Mouse (Mus musculus) ovary, postnatal 10 days (tissue): ENCODE data around the gene Ring1.
A peak's percentile ranks its signal among the peaks of the same experiment; 100 is the strongest.

ENCODE experiments used
- DNase-seq: peaks from one replicate; pipeline ENCODE4 v3.0.0; 2022; ENCODE audit warnings: low spot score

Gene Ring1

GRCm38 (mm10) chr17:34024317-34024821 is at the start of gene Ring1:
Gene Ring1 (minus strand): TSS chr17:34024680.
- DNase-seq, result peak; percentile 83

DNA sequence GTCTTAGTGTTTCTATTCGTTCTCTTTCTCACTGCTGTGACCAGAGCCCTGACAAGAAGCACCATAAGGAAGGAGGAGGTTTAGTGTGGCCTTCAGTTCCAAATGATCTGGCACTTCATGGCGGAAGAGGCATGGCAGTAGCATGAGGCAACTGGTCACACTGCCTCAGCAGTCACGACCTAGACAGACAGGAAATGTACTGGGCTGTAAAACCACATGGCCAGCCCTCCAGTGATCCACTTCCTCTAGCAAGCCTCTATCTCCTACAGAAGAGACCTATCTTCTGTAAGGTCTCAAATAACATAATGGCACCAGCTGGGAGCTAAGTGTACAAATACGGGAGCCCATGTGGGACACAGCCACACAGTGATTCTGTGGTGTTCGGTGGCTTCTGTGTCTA is 47.6 kb upstream of the Ring1 start:
- DNase-seq, result no peak

GRCm38 (mm10) chr17:34068864-34069263 is 44.4 kb upstream of the Ring1 start:
- no peak for DNase-seq

DNA sequence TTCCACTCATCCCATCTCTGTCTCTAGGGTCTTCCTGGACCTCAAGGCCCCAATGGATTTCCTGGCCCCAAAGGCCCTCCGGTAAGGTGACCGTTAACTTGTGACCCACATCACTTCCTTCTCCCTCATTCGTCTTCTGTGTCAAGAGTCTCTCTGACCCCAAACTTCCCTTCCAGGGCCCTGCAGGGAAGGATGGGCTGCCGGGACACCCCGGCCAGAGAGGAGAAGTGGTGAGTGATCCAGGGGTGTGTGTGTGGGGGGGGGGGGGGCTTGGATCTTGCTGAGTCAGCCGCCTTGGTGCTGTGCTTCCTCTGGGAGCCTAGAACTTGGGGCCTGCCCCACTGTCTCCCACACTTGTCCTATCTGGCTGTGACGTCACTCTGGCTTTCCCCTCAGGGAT is 32.7 kb upstream of the Ring1 start:
- no peak for DNase-seq

GRCm38 (mm10) chr17:34047404-34048050 is 23.0 kb upstream of the Ring1 start:
- no peak for DNase-seq

DNA sequence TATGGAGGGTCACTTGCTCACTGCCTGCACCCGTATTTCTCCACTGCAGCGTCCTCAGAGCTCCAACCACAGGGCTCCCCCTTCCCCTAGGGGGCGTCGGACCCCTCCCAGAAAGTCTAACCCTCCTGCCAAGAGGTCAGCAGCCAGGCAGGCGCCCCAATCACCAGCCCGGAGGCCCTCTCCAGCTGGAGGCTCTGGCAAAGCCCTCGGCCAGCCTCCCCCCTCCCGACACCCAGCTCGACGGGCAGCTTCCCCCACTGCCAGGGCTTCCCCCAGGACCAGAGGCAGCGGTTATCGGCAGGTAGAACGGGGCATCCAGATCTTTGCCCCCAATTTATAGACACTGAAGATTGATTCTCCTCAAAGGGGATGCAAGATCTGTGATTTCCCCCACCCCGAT is 21.5 kb upstream of the Ring1 start:
- DNase-seq, result no peak

GRCm38 (mm10) chr17:34039562-34040450 is 15.3 kb upstream of the Ring1 start:
- no peak for DNase-seq

- DNase-seq, result no peak
Observed at GRCm38 (mm10) chr17:34038878-34039561, 14.5 kb upstream of the Ring1 start, which contains the start of gene Col11a2. Gene Col11a2 (plus strand): TSS chr17:34039437.

GRCm38 (mm10) chr17:34038440-34038839 is 14.0 kb upstream of the Ring1 start:
- no peak for DNase-seq

DNA sequence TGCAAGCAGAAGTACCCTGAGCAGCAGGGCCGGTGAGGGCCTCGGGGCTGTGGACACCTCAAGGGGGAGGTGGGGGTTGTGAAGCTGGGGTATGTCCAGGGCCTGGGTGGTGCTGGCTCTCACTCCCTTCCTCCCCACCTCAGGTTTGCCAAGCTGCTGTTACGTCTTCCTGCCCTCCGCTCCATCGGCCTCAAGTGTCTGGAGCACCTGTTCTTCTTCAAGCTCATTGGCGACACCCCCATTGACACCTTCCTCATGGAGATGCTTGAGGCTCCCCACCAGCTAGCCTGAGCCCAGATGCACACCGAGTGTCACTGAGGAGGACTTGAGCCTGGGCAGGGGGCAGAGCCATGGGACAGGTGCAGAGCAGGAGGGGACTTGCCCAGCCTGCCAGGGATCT is 12.8 kb upstream of the Ring1 start:
- no peak for DNase-seq

DNA sequence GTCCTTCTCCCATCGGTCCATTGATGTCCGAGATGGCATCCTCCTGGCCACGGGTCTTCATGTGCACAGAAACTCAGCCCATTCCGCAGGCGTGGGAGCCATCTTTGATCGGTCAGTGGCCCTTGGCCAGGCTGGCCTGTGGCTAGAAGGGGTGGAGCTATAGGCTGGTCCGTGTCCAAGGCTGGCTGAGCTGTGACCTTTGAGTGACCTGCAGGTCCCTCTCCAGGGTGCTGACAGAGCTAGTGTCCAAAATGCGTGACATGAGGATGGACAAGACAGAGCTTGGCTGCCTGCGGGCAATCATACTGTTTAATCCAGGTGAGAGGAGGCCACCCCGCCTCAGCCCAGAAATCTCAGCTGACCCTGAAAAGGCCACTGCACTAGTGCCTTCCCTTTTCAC is 12.2 kb upstream of the Ring1 start:
- no peak for DNase-seq

DNA sequence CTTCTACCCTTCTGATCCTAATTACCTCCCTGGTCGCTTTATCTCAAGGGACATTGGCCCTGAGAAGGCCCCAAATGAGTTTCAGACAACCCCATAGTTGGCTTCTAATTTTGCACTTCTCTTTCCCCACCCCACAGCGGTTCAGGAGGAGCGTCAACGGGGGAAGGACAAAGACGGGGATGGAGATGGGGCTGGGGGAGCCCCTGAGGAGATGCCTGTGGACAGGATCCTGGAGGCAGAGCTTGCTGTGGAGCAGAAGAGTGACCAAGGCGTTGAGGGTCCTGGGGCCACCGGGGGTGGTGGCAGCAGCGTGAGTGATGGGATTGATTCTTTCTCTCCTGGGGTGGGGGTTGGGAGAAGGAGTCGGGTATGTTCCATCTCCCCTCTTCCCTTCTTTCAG is 11.0 kb upstream of the Ring1 start:
- no peak for DNase-seq

- no peak for DNase-seq
Observed at GRCm38 (mm10) chr17:34034064-34034463, 9.6 kb upstream of the Ring1 start.

DNA sequence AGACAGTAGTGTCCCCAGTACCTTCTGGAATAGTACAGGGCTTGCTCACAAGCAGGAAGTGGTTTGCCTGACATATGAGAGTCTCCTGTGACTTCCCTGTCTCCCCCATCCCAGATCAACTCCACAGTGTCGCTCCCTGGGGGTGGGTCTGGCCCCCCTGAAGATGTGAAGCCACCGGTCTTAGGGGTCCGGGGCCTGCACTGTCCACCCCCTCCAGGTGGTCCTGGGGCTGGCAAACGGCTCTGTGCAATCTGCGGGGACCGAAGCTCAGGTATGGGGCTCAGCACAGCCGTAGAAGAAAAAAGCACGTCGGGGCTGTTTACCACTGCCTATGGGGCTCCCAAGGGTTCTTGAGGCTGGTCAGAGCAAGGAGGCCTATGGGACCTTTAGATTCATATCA is 9.0 kb upstream of the Ring1 start:
- no peak for DNase-seq

GRCm38 (mm10) chr17:34032806-34033205 is 8.3 kb upstream of the Ring1 start:
- DNase-seq, result no peak

- peak; percentile 37 for DNase-seq
Observed at GRCm38 (mm10) chr17:34032174-34032632, 7.7 kb upstream of the Ring1 start.

DNA sequence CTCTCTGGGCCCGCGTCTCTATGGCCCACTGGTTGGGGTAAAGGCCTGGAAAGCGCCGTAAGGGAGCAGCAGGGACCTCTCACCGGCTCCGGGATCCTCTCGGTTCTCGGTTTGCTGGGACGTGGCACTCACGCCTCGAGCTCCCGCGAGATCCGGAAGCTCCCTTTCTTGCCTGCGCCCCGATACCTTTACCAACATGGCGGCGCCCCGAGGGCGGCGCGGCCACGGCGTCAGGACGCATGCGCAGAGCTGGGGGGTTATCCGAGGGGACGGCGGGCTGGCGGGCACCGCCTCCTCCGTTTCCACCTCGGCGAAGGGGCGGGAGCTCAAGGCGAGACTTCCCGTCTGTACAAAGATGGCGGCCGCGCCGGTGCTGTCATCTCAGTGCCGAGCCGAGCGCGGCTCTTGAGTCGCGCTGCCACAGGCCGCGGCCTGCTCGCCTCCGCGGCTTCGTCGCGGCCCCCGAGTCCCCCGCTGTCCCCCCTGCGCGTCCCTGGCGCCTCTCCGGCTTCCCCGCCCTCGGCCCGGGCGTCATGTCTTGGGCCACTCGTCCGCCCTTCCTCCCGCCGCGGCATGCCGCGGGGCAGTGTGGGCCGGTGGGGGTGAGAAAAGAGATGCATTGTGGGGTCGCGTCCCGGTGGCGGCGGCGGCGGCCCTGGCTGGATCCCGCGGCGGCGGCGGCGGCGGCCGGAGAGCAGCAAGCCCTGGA is 7.1 kb upstream of the Ring1 start, which contains the start of the genes Slc39a7 and Rxrb:
Gene Slc39a7, minus strand, starts transcription at position 218 of the 709 bp plus-strand sequence.
Gene Rxrb, plus strand, starts transcription at position 348 of the 709 bp plus-strand sequence.
- DNase-seq, result peak; percentile 99

DNA sequence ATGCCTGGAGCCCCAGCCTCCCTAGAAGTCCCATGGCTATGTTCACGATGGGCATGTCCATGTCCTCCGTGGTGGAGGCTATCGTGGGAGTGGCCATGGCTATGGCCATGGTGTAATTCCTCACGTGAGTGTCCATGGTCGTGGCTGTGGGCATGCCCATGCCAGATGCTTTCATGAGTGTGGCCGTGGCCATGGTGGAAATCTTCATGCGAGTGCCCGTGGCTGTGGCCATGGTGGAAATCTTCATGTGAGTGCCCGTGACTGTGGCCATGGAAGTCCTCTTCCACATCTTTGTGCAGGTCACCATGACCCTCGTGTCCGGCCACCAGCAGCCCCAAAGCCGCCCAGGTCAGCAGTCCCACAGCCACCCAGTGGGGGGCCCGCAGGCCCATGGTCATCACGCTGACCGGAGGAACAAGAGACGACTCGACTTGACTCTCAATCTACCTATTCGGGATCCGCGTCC is 6.4 kb upstream of the Ring1 start:
- DNase-seq, result no peak

- DNase-seq, result no peak
Observed at GRCm38 (mm10) chr17:34029890-34030595, 5.6 kb upstream of the Ring1 start.

DNA sequence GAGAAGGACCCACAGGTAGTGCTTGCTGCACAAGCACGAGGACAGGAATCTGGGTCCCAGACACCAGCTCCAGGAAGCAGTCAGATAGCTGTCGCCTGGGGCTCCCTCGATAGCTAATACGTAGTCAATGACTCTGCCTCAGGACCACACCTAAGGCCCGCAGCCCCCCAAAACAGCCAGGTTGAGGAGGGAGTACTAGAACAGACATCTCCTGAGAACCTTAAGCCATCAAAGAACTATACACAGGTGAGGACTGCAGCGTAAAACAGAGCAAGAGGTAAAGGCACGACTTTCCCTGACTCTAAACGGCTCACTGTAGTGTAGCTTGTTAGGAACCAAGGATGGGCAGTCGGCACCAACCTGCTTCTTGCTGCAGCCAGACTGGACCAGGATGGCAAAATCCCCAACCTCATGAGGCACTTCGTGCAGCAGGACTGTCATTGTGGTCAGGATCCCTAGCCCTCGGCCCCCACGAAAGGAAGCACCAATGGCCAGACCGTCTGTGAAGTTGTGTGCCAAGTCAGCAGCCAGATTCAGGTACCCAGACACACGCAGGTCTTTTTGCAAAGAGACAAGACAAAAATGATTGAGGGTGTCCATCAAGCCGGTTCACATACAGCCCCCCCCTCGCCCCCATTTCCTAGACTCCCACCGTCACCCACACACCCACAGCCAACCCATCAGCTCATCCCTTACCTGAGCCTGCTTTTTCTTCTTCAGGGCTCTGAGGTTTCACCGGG is 4.8 kb upstream of the Ring1 start:
- no peak for DNase-seq
